Mouse (Mus musculus) brown adipose tissue, adult 24 weeks (tissue): ENCODE results near the gene Lmtk2. TPM values are rescaled to one million over a fixed set of nuclear protein-coding genes. Genes with fewer than 3 reads are reported as not detected.

Experiments
- H3K27ac ChIP-seq: fragments of 200-500 bp; replicated peaks from 2 replicates; pipeline ENCODE4 v1.5.1; 2012; ENCODE audit warnings: low read depth, mild to moderate bottlenecking, low read length
- H3K4me1 ChIP-seq: fragments of 200-500 bp; 2 replicates; pipeline ENCODE4 v1.6.1; 2012; ENCODE audit warnings: low read length, mixed read lengths; ENCODE audit not compliant: control insufficient read depth, insufficient read depth, insufficient read length
- H3K4me3 ChIP-seq: fragments of 200-500 bp; 2 replicates; pipeline ENCODE4 v1.5.1; 2012; ENCODE audit warnings: low read depth, mild to moderate bottlenecking, low read length, moderate library complexity; ENCODE audit not compliant: insufficient read depth
- polyA plus RNA-seq: library from polyadenylated mRNA; stranded (reverse); fragments of >200 nt; gene quantifications from 2 replicates; pipeline ENCODE4 v1.2.4, GENCODE M21; 2012; ENCODE audit not compliant: missing spikeins, insufficient read depth, insufficient read length

The Lmtk2 gene
- polyA plus RNA-seq, 1 experiment, result 18.5 TPM

- Histone ChIP-seq H3K4me1 (no peaks in the 10 kb centered on the region), H3K27ac (no peak overlapping the region), H3K4me3 (no peak overlapping the region)
Observed at GRCm38 (mm10) chr5:144204303-144204702, 104.1 kb downstream of the Lmtk2 start.

- no peaks in the 10 kb centered on the region for H3K4me1 ChIP-seq
- H3K4me3 ChIP-seq, result no peak overlapping the region
- H3K27ac ChIP-seq, result no peak overlapping the region
Observed at GRCm38 (mm10) chr5:144204911-144205310, 104.7 kb downstream of the Lmtk2 start.

- Histone ChIP-seq H3K4me3 (no peak overlapping the region), H3K4me1 (no peaks in the 10 kb centered on the region), H3K27ac (no peak overlapping the region)
Observed at GRCm38 (mm10) chr5:144206069-144206468, 105.8 kb downstream of the Lmtk2 start.

GRCm38 (mm10) chr5:144207478-144207877 is 107.2 kb downstream of the Lmtk2 start:
- H3K27ac ChIP-seq, result no peak overlapping the region
- H3K4me3 ChIP-seq, result no peak overlapping the region
- no peaks in the 10 kb centered on the region for H3K4me1 ChIP-seq

GRCm38 (mm10) chr5:144214453-144214852 is 114.2 kb downstream of the Lmtk2 start:
- no peak overlapping the region for H3K27ac ChIP-seq
- H3K4me3 ChIP-seq, result no peak overlapping the region

DNA sequence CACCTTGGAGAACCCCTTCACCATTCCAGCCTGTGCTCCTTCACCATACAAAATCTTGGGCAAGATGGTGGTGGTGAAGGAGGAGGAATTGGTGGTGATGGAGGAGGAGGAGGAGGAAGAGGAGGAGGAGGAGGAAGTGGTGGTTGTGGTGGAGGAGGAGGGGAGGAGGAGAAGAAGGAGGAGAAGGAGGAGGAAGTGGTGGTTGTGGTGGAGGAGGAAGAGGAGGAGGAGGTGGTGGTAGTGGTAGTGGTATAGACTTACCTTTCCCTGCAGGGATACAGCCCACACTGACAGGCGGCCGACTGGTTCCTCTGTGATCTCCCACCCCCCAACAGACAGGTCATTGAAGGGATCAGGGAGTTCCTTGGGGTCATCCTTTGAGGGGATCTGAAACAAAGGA is 115.8 kb downstream of the Lmtk2 start:
- H3K4me3 ChIP-seq, result no peak overlapping the region
- no peak overlapping the region for H3K27ac ChIP-seq
- H3K4me1 ChIP-seq, result peaks cover 13% of the 10 kb centered on the region

More at GRCm38 (mm10) chr5:144214453-144214852, 114.2 kb downstream of the Lmtk2 start:
- H3K4me1 ChIP-seq, result peaks cover under 1% of the 10 kb centered on the region

GRCm38 (mm10) chr5:144218061-144218460 is 117.8 kb downstream of the Lmtk2 start:
- Histone ChIP-seq H3K27ac (no peak overlapping the region), H3K4me3 (no peak overlapping the region), H3K4me1 (peaks cover 19% of the 10 kb centered on the region)

- H3K4me3 ChIP-seq, result no peak overlapping the region
- H3K27ac ChIP-seq, result peak overlapping the region; percentile 72
- H3K4me1 ChIP-seq, result peaks cover 19% of the 10 kb centered on the region
Observed at GRCm38 (mm10) chr5:144219306-144219705, 119.1 kb downstream of the Lmtk2 start.

DNA sequence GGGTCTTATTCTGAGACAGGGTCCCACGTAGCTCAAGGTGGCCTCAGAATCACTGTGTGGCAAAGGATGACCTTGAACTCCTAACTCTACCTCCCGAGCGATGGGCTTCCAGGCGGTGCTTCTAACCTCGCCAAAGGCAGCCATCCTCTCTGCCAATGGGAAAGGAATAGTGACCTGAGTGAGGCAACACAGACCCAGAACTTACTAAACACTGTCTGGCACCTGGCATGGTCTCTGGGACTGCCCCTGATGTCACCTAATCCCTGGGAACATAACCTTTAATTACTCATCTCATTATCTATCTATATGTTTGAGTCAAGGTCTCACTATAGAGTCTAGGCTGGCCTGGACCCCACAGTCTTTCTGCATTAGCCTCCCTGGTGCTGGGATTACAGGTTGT is 119.7 kb downstream of the Lmtk2 start:
- Histone ChIP-seq H3K27ac (peak overlapping the region; percentile 72), H3K4me3 (no peak overlapping the region), H3K4me1 (peaks cover 23% of the 10 kb centered on the region)

GRCm38 (mm10) chr5:144221305-144221704 is 121.1 kb downstream of the Lmtk2 start:
- Histone ChIP-seq H3K4me1 (peaks cover 25% of the 10 kb centered on the region), H3K27ac (peak overlapping the region; percentile 94), H3K4me3 (peak overlapping the region; percentile 73)

DNA sequence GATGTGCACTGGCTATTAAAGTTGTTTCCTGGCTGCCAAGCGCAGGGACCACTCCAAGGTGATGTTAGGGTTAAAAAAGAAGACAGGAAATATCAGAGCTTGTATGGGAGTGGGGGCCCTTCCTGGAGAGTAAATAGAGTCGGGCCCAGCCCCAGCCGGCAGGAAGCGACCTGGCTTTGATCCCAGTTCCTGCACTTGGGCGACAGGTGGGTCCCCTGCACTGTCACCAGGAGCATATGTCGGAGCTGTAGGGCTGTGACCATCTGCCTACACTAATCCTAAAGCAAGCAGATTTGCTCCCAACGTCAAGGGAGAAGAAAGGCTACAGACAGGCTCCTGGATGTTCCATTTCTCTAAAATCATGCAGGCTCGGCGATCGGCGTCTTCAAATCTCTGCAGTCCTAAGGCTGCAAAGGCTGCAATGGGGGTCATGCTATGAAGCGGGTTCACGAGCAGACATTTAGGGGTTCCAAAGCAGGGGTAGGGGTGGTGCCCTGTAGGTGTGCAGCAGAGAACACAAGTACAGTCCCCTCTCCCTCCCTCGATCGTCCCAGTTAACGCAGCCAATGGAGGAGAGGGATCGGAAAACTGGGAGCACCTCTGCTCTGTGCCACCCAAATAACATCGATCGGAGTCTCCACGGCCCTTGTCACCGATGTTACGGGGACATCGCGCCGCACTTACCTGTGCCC is 122.7 kb downstream of the Lmtk2 start:
- Histone ChIP-seq H3K27ac (peak overlapping the region; percentile 94), H3K4me3 (peak overlapping the region; percentile 73), H3K4me1 (peaks cover 25% of the 10 kb centered on the region)

DNA sequence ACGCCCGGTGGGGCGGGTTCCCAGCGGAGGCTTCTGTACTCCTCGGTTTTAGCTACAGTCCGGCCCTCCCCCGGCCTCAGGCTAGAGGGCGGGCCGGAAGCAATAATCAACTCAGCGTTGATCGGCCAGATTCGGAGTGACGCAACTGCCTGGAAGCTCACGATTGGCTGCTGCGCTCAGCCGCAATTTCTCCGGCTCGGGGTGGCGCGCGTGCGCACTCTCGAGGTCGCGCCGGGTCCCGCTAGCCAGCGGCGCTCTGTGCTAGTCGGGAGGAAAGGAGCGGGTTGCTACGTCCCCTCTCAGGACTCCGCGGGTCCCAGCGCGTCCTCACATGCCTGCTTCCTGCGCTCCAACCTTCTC is 123.2 kb downstream of the Lmtk2 start, which contains the start of gene Tecpr1:
Gene Tecpr1, minus strand, starts transcription at position 113 of the 360 bp plus-strand sequence.
- Histone ChIP-seq H3K4me3 (peak within 1 kb of the TSS; percentile 73), H3K4me1 (peaks cover 25% of the 10 kb centered on the region), H3K27ac (peak within 1 kb of the TSS; percentile 94)

DNA sequence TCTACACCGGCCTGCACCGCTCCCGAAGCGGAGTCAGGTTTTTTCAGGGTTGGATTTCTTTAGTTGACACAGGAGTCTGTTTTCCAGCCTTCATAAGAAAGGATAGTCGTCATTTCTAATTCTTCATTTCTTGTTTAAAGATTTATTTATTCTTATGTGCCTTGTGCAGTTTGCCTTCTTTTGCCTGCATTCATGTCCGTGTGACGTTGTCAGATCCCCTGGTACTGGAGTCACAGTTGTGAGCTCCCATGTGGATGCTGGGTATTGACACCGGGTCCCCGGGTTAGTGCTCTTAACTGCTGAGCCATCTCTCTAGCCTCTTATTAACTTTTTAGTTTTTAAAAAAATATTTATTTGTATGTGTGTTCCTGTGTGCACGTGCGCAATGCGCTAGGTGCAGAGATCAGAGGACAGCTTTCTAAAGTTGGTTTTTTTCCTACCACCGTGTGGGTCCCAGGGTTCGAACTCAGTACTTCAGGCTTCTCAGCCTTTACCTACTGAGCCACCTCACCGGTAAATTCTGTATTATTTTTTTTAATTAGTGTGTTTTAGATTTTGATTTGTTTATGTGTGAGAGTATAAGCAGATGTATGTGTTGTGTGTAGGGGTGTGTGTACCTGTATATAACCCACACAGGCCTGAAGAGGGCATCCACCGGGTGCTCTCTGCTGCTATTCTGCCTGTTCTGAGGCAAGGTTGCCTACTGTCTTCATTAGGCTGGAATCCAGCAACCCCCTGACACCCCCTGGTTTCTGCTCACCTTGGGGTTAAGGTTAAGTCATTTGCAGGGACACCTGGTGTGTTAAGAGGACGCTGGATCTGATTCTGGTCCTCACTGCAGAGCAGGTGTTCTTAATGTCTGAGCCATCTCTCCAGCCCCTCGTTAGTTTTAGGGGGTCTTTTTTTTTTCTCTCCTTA is 123.9 kb downstream of the Lmtk2 start:
- Histone ChIP-seq H3K27ac (peak overlapping the region; percentile 82), H3K4me1 (peaks cover 25% of the 10 kb centered on the region), H3K4me3 (peak overlapping the region; percentile 72)

DNA sequence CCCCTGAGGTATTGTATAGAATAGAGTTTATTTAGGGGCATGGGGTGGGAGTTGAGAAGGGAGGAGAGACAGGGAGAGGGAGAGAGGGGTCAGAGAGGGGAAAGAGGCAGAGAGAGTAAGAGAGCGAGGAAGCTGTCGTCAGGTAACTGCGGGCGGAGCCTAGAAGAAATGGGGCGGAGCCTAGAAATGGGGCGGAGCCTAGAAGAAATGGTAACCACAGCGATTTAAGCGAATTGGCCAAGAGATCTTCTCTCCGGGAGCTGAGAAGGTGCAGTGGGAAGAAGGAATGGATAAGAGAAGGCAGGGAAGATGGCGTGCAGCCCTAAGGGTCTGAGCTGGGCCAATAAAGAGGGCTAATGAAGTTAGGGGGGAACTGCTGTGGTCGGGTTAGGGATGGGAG is 126.0 kb downstream of the Lmtk2 start:
- Histone ChIP-seq H3K4me3 (no peak overlapping the region), H3K27ac (no peak overlapping the region), H3K4me1 (peaks cover 10% of the 10 kb centered on the region)

DNA sequence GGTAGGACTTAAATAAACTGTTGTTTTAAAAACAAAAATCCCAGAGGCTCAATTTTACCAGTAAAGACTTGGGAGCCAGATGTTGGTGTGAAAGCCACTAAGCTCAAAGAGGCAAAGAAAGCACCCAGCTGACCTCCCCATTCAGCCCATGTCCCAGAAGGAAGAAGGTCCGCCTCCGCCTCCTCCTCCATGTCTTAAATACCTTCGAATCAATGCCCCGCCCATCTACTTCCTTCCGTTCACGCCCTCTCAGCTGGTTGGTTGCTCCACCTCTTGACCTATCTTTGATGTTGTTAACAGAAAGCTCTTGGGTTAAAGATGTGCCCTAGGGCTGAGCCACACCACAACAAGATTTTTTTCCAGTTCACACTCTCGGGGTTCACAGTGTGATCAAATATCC is 130.0 kb downstream of the Lmtk2 start:
- Histone ChIP-seq H3K4me1 (peaks cover 2% of the 10 kb centered on the region; the same call in 1 of the 2 replicates), H3K27ac (no peak overlapping the region), H3K4me3 (no peak overlapping the region)
